Mouse (Mus musculus) MEL (cell line): Measurements from ENCODE around the gene Nkap. TPM values are rescaled to one million over a fixed set of nuclear protein-coding genes. Genes with fewer than 3 reads are reported as not detected.

Source experiments
- DNase-seq: peaks from one replicate; pipeline ENCODE4 v3.0.0; 2011; ENCODE audit warnings: low read depth, low spot score
- H3K27ac ChIP-seq: 2 replicates; pipeline ENCODE4 v1.5.1; 2012; ENCODE audit warnings: low read depth, mild to moderate bottlenecking, control low read depth, low read length, moderate library complexity; ENCODE audit not compliant: control insufficient read depth
- H3K27me3 ChIP-seq, 2 experiments: fragments of 150-350 bp in 1 of 2; sonication (generic) in 1 of 2; 2 replicates each; pipeline ENCODE4 v1.6.1; 2012; ENCODE audit warnings: low read length in 2 of 2, mild to moderate bottlenecking in 2 of 2, improper control_type of control experiment in 1 of 2, moderate library complexity in 1 of 2; ENCODE audit not compliant: insufficient read depth in 2 of 2, control insufficient read depth in 1 of 2
- H3K36me3 ChIP-seq, 2 experiments: 2 replicates each; pipeline ENCODE4 v1.6.1; 2012 to 2014; ENCODE audit warnings: low read length in 2 of 2, improper control_type of control experiment in 1 of 2, inconsistent platforms in 1 of 2, mild to moderate bottlenecking in 1 of 2; ENCODE audit not compliant: insufficient read depth in 2 of 2, control insufficient read depth in 1 of 2
- H3K4me1 ChIP-seq, 2 experiments: fragments of 150-350 bp in 1 of 2; sonication (generic) in 1 of 2; 2 replicates each; pipeline ENCODE4 v1.6.1; 2012; ENCODE audit warnings: low read length in 2 of 2, improper control_type of control experiment in 1 of 2, mild to moderate bottlenecking in 1 of 2; ENCODE audit not compliant: insufficient read depth in 2 of 2, control insufficient read depth in 1 of 2
- H3K4me3 ChIP-seq, 2 experiments: fragments of 150-350 bp in 1 of 2; sonication (generic) in 1 of 2; 2 replicates each; pipeline ENCODE4 v1.5.1; 2012; ENCODE audit warnings: low read depth in 2 of 2, low read length in 2 of 2, mild to moderate bottlenecking in 2 of 2, moderate library complexity in 2 of 2, control low read depth in 1 of 2, improper control_type of control experiment in 1 of 2; ENCODE audit not compliant: control insufficient read depth in 1 of 2, insufficient read depth in 1 of 2
- H3K79me2 ChIP-seq: 2 replicates; pipeline ENCODE4 v1.6.1; 2012; ENCODE audit warnings: mild to moderate bottlenecking, low read length, moderate library complexity; ENCODE audit not compliant: control insufficient read depth, poor library complexity, insufficient read depth
- H3K9ac ChIP-seq: 2 replicates; pipeline ENCODE4 v1.6.1; 2012; ENCODE audit warnings: low read depth, mild to moderate bottlenecking, control low read depth, low read length, moderate library complexity; ENCODE audit not compliant: control insufficient read depth, poor library complexity, severe bottlenecking
- H3K9me3 ChIP-seq: fragments of 150-350 bp; sonication (generic); replicated peaks from 2 replicates; pipeline ENCODE4 v1.6.1; 2012; ENCODE audit warnings: mild to moderate bottlenecking, low read length, improper control_type of control experiment, moderate library complexity; ENCODE audit not compliant: insufficient read depth
- CHD1 ChIP-seq: IDR thresholded peaks from 2 replicates; pipeline ENCODE4 v1.6.1; 2012; ENCODE audit warnings: low read depth, mild to moderate bottlenecking, inconsistent platforms, low read length, improper control_type of control experiment
- CTCF ChIP-seq, 3 experiments: IDR thresholded peaks in 2 of 3; conservative IDR thresholded peaks in 1 of 3; 2 replicates each; pipeline ENCODE4 v1.5.1; 2011 to 2012; ENCODE audit warnings: low read length in 3 of 3, low read depth in 2 of 3, mild to moderate bottlenecking in 2 of 3, improper control_type of control experiment in 1 of 3, inconsistent platforms in 1 of 3, mixed read lengths in 1 of 3, moderate library complexity in 1 of 3; ENCODE audit not compliant: control insufficient read depth in 1 of 3, insufficient read depth in 1 of 3, poor library complexity in 1 of 3, severe bottlenecking in 1 of 3
- EP300 ChIP-seq, 2 experiments: IDR thresholded peaks; 2 replicates each; pipeline ENCODE4 v1.6.1; 2011; ENCODE audit warnings: improper control_type of control experiment in 2 of 2, low read length in 2 of 2, low read depth in 1 of 2, mild to moderate bottlenecking in 1 of 2
- ETS1 ChIP-seq: IDR thresholded peaks from 2 replicates; pipeline ENCODE4 v1.6.1; 2012; ENCODE audit warnings: low read depth, mild to moderate bottlenecking, inconsistent platforms, low read length, improper control_type of control experiment, moderate library complexity
- GATA1 ChIP-seq: IDR thresholded peaks from 2 replicates; pipeline ENCODE4 v1.6.1; 2011; ENCODE audit warnings: low read depth, low read length, improper control_type of control experiment
- HCFC1 ChIP-seq: IDR thresholded peaks from 2 replicates; pipeline ENCODE4 v1.6.1; 2012; ENCODE audit warnings: low read depth, mild to moderate bottlenecking, inconsistent platforms, low read length, improper control_type of control experiment, moderate library complexity
- JUND ChIP-seq: IDR thresholded peaks from 2 replicates; pipeline ENCODE4 v1.6.1; 2011; ENCODE audit warnings: low read depth, mild to moderate bottlenecking, improper control_type of control experiment, low read length
- KAT2A ChIP-seq: conservative IDR thresholded peaks from 2 replicates; pipeline ENCODE4 v1.6.1; 2012; ENCODE audit warnings: low read depth, low read length, improper control_type of control experiment, inconsistent platforms
- MAFK ChIP-seq: IDR thresholded peaks from 2 replicates; pipeline ENCODE4 v1.6.1; 2011; ENCODE audit warnings: low read depth, mild to moderate bottlenecking, low read length, improper control_type of control experiment, borderline replicate concordance
- MAX ChIP-seq: IDR thresholded peaks from 2 replicates; pipeline ENCODE4 v1.6.1; 2011; ENCODE audit warnings: low read length, improper control_type of control experiment
- MAZ ChIP-seq: IDR thresholded peaks from 2 replicates; pipeline ENCODE4 v1.6.1; 2012; ENCODE audit warnings: low read depth, mild to moderate bottlenecking, inconsistent platforms, low read length, improper control_type of control experiment
- MYB ChIP-seq: IDR thresholded peaks from 2 replicates; pipeline ENCODE4 v1.6.1; 2011; ENCODE audit warnings: mild to moderate bottlenecking, low read depth, low read length, improper control_type of control experiment
- MYC ChIP-seq: IDR thresholded peaks from 2 replicates; pipeline ENCODE4 v1.6.1; 2011; ENCODE audit warnings: low read depth, mild to moderate bottlenecking, low read length, improper control_type of control experiment, moderate library complexity
- POLR2AphosphoS5 ChIP-seq: IDR thresholded peaks from 2 replicates; pipeline ENCODE4 v1.6.1; 2012; ENCODE audit warnings: low read depth, borderline replicate concordance, mild to moderate bottlenecking, inconsistent platforms, low read length, moderate library complexity, mixed read lengths
- RCOR1 ChIP-seq: IDR thresholded peaks from 2 replicates; pipeline ENCODE4 v1.6.1; 2012; ENCODE audit warnings: low read depth, mild to moderate bottlenecking, inconsistent platforms, low read length, improper control_type of control experiment
- SMC3 ChIP-seq: IDR thresholded peaks from 2 replicates; pipeline ENCODE4 v1.6.1; 2011; ENCODE audit warnings: low read depth, low read length, improper control_type of control experiment
- TAL1 ChIP-seq: IDR thresholded peaks from 2 replicates; pipeline ENCODE4 v1.6.1; 2012; ENCODE audit warnings: mild to moderate bottlenecking, inconsistent platforms, low read length, moderate library complexity, mixed read lengths
- UBTF ChIP-seq: IDR thresholded peaks from 2 replicates; pipeline ENCODE4 v1.6.1; 2012; ENCODE audit warnings: low read depth, mild to moderate bottlenecking, inconsistent platforms, low read length, improper control_type of control experiment, moderate library complexity, borderline replicate concordance; ENCODE audit not compliant: insufficient read depth
- ZNF384 ChIP-seq: IDR thresholded peaks from 2 replicates; pipeline ENCODE4 v1.6.1; 2012; ENCODE audit warnings: low read depth, mild to moderate bottlenecking, inconsistent platforms, low read length, improper control_type of control experiment
- polyA plus RNA-seq, 2 experiments: library from polyadenylated mRNA; stranded (reverse) in 1 of 2; unstranded in 1 of 2; fragments of >175 nt in 1 of 2; fragments of >200 nt in 1 of 2; gene quantifications; 2 replicates each; pipeline versions ENCODE4 v1.2.1 to v1.2.4; 2012; ENCODE audit warnings: low replicate concordance in 2 of 2, low read depth in 1 of 2; ENCODE audit not compliant: insufficient read length in 2 of 2, insufficient read depth in 1 of 2, missing spikeins in 1 of 2
- total RNA-seq: library from RNA; depleted of rRNA; stranded (reverse); fragments of 300-350 nt; gene quantifications from 2 replicates; pipeline ENCODE4 v1.2.3, GENCODE M21; 2012

Nkap gene
- total and polyA plus RNA-seq, 3 experiments: 10.5 to 14.5 TPM; not detected in 1

DNA sequence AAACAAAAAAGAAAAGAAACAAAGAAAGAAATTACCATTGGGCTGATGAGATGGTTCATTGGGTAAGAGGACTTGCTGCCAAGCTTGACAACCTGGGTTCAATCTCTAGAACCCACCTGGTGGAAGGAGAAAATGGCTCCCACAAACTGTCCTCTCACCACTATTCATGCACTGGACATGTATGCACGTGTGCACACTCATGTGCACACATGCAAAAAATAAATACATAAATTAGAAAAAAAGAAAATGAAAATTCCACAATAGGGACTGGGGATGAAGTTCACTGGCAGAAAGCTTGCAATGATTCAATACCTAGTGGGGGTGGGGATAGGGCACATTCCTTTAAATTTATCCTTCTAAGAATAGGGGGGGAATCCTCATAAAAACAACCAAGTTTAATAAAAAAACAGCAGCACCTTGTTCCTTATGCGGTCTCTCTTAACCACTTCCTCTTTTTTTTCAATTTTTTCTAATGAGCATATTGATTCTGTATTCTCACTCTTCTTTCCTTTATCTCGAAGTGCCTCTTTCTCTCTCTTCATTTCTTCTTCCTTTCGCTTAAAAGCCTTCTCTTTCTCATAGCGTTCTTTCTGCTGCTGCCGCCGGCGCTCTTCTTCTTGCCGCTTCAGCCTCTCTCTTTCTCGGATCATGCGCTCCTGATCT lies 31.4 kb upstream of the Nkap start:
- Histone ChIP-seq H3K27ac (peak overlapping the region; percentile 45), H3K36me3 (peaks cover 7 to 10% of the 10 kb centered on the region in 2 experiments)

DNA sequence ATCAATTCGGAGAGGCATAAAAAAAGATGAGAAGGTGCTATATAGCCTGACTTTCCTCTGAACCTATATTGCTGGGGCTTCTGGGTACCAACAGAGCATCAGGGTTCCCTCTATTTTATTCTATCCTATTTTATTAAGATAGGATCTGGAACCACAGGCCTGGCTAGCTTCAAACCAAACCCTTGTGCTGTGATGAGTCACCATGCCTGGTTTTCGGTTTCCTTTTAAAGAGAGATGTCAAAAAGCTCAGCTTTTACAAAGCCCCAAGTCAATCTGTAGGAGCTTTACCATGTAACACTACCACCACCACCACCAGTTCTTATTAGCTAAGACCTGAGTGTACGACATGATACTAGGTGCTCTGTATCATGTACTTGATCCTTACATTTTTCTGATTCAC lies 27.9 kb upstream of the Nkap start:
- Histone ChIP-seq H3K27me3 (no peaks in the 10 kb centered on the region), H3K9me3 (no peaks in the 10 kb centered on the region), H3K9ac (no peak overlapping the region), H3K36me3 (peaks cover 7 to 10% of the 10 kb centered on the region in 2 experiments), H3K27ac (no peak overlapping the region), H3K79me2 (no peaks in the 10 kb centered on the region), H3K4me3 (no peak overlapping the region), H3K4me1 (0 out of 4 replicates have a peak, but pooled peaks cover 0 to 2% of the 10 kb centered on the region in 2 experiments)
- TF ChIP-seq SMC3 (no peak), CHD1 (no peak), RCOR1 (no peak), MYB (no peak), CTCF (IDR thresholded peaks at IDR 0.05 in 2 of 3, conservative IDR thresholded peaks at IDR 0.05 in 1 of 3; ENCODE audit: control insufficient read depth in 1 of 3, insufficient read depth in 1 of 3, low read depth in 2 of 3, low read length in 3 of 3, poor library complexity in 1 of 3, severe bottlenecking in 1 of 3) (no peak), MAX (no peak), MYC (no peak), JUND (no peak), KAT2A (no peak), TAL1 (no peak), MAZ (no peak), HCFC1 (no peak), EP300 (IDR thresholded peaks at IDR 0.05; ENCODE audit: low read depth in 1 of 2, low read length in 2 of 2) (no peak), MAFK (no peak), UBTF (no peak), POLR2AphosphoS5 (no peak)
- DNase-seq: no peak

More for the DNA sequence above, 31.4 kb upstream of the Nkap start:
- no peak overlapping the region for H3K9ac ChIP-seq
- no peaks in the 10 kb centered on the region for H3K79me2 ChIP-seq
- 0 out of 4 replicates have a peak, but pooled peaks cover 0 to 2% of the 10 kb centered on the region in 2 experiments for H3K4me1 ChIP-seq
- H3K4me3 ChIP-seq: peak overlapping the region; percentile 28 to 39; a peak in 3 of 4 replicates
- no peaks in the 10 kb centered on the region for H3K27me3 ChIP-seq
- no peak for TF ChIP-seq ETS1
- peak; percentile 22 to 65; a peak in 2 of 4 replicates for TF ChIP-seq EP300 (IDR thresholded peaks at IDR 0.05; ENCODE audit: low read depth in 1 of 2, low read length in 2 of 2)
- TF ChIP-seq GATA1: 0 out of 2 replicates have a peak, but pooled peaks have one; percentile 26
- peak; percentile 94 for TF ChIP-seq ZNF384
- no peaks in the 10 kb centered on the region for H3K9me3 ChIP-seq
- peak; percentile 46 for DNase-seq
